Mouse (Mus musculus) liver, embryonic 16.5 days (tissue): Measurements from ENCODE around the gene Phkb. TPM values are rescaled to one million over a fixed set of nuclear protein-coding genes. Genes with fewer than 3 reads are reported as not detected.

Experiments
- ATAC-seq: fragments of 200-750 bp; cut with Nextera tagmentation; 2 replicates; pipeline ENCODE4 v1.8.0; 2017; ENCODE audit warnings: low read depth, mild to moderate bottlenecking, moderate number of reproducible peaks, moderate library complexity
- H3K27ac ChIP-seq: fragments of 300-500 bp; sonication (generic); 2 replicates; pipeline ENCODE4 v1.5.1; 2014; ENCODE audit warnings: mild to moderate bottlenecking, low read length
- H3K27me3 ChIP-seq: fragments of 300-500 bp; sonication (generic); 2 replicates; pipeline ENCODE4 v1.6.1; 2014; ENCODE audit warnings: low read depth, low read length, mixed read lengths; ENCODE audit not compliant: control insufficient read depth, insufficient read depth
- H3K36me3 ChIP-seq: fragments of 300-500 bp; sonication (generic); 2 replicates; pipeline ENCODE4 v1.6.1; 2014; ENCODE audit warnings: mild to moderate bottlenecking; ENCODE audit not compliant: control insufficient read depth, insufficient read depth
- H3K4me1 ChIP-seq: fragments of 300-500 bp; sonication (generic); 2 replicates; pipeline ENCODE4 v1.6.1; 2014; ENCODE audit warnings: low read depth, low read length, mixed read lengths; ENCODE audit not compliant: control insufficient read depth
- H3K4me2 ChIP-seq: fragments of 300-500 bp; sonication (generic); 2 replicates; pipeline ENCODE4 v1.6.1; 2014; ENCODE audit warnings: low read depth, low read length, mixed read lengths
- H3K4me3 ChIP-seq: fragments of 300-500 bp; sonication (generic); 2 replicates; pipeline ENCODE4 v1.5.1; 2014; ENCODE audit warnings: low read depth, mild to moderate bottlenecking, low read length
- H3K9ac ChIP-seq: fragments of 300-500 bp; sonication (generic); 2 replicates; pipeline ENCODE4 v1.6.1; 2014; ENCODE audit warnings: low read depth, low read length
- H3K9me3 ChIP-seq: fragments of 300-500 bp; sonication (generic); replicated peaks from 2 replicates; pipeline ENCODE4 v1.6.1; 2016; ENCODE audit warnings: low read length; ENCODE audit not compliant: control insufficient read depth
- WGBS: fragments of 180-500 bp; shearing (Covaris S2); extraction: QIAGEN DNeasy Blood & Tissue Kit; methylation state at CpG from one replicate; pipeline ENCODE4 v1.1.7; 2014; ENCODE audit not compliant: insufficient replicate concordance; 5-methylcytosine and 5-hydroxymethylcytosine counted together
- polyA plus RNA-seq: library from polyadenylated mRNA; unstranded; fragments of >200 nt; fragmentation: Nextera tagmentation; extraction: Ambion mirVana; gene quantifications from 2 replicates; pipeline ENCODE4 v1.2.1, GENCODE M21; 2015

Gene Phkb
- polyA plus RNA-seq, 1 experiment from 2014 or later, result 12.7 TPM

- 56% methylated on average over 1 of the region's 1 CpGs for WGBS
- Histone ChIP-seq H3K36me3 (no peaks in the 10 kb centered on the region), H3K4me1 (no peaks in the 10 kb centered on the region), H3K4me2 (no peak overlapping the region), H3K27ac (no peak overlapping the region), H3K27me3 (no peaks in the 10 kb centered on the region), H3K9ac (no peak overlapping the region), H3K9me3 (no peaks in the 10 kb centered on the region), H3K4me3 (no peak overlapping the region)
- no peak for ATAC-seq
Observed at GRCm38 (mm10) chr8:85992911-85993310, 152.2 kb downstream of the Phkb start.

- ATAC-seq, result no peak
- WGBS, result 62% methylated on average over 1 of the region's 1 CpGs
- no peaks in the 10 kb centered on the region for H3K9me3 ChIP-seq
- no peak overlapping the region for H3K4me2 ChIP-seq
- no peak overlapping the region for H3K9ac ChIP-seq
- H3K4me3 ChIP-seq, result no peak overlapping the region
- H3K36me3 ChIP-seq, result no peaks in the 10 kb centered on the region
- no peaks in the 10 kb centered on the region for H3K4me1 ChIP-seq
- H3K27ac ChIP-seq, result no peak overlapping the region
- H3K27me3 ChIP-seq, result no peaks in the 10 kb centered on the region
Observed at GRCm38 (mm10) chr8:85993661-85994060, 152.9 kb downstream of the Phkb start.

GRCm38 (mm10) chr8:85995971-85996370, 155.2 kb downstream of the Phkb start:
- Histone ChIP-seq H3K4me3 (no peak overlapping the region), H3K4me1 (no peaks in the 10 kb centered on the region), H3K27ac (no peak overlapping the region), H3K9me3 (no peaks in the 10 kb centered on the region), H3K9ac (no peak overlapping the region), H3K27me3 (no peaks in the 10 kb centered on the region), H3K4me2 (no peak overlapping the region), H3K36me3 (no peaks in the 10 kb centered on the region)
- ATAC-seq, result no peak
- WGBS, result 71% methylated on average over 1 of the region's 1 CpGs

GRCm38 (mm10) chr8:86006485-86006884, 165.7 kb downstream of the Phkb start:
- ATAC-seq, result no peak
- Histone ChIP-seq H3K36me3 (no peaks in the 10 kb centered on the region), H3K9ac (no peak overlapping the region), H3K9me3 (no peaks in the 10 kb centered on the region), H3K4me1 (no peaks in the 10 kb centered on the region), H3K27ac (no peak overlapping the region), H3K4me3 (no peak overlapping the region), H3K4me2 (no peak overlapping the region), H3K27me3 (no peaks in the 10 kb centered on the region)

GRCm38 (mm10) chr8:86016806-86017205, 176.0 kb downstream of the Phkb start:
- Histone ChIP-seq H3K27me3 (no peaks in the 10 kb centered on the region), H3K9me3 (no peaks in the 10 kb centered on the region), H3K36me3 (no peaks in the 10 kb centered on the region), H3K27ac (no peak overlapping the region), H3K4me3 (no peak overlapping the region), H3K4me1 (no peaks in the 10 kb centered on the region), H3K4me2 (no peak overlapping the region), H3K9ac (no peak overlapping the region)
- no peak for ATAC-seq
- 66% methylated on average over 2 of the region's 2 CpGs for WGBS

- no peaks in the 10 kb centered on the region for H3K36me3 ChIP-seq
- ATAC-seq, result no peak
- H3K4me2 ChIP-seq, result no peak overlapping the region
Observed at GRCm38 (mm10) chr8:86028646-86029312, 188.0 kb downstream of the Phkb start.

GRCm38 (mm10) chr8:86029451-86029850, 188.7 kb downstream of the Phkb start:
- Histone ChIP-seq H3K4me2 (no peak overlapping the region), H3K27me3 (no peaks in the 10 kb centered on the region), H3K9me3 (no peaks in the 10 kb centered on the region), H3K4me3 (no peak overlapping the region), H3K27ac (no peak overlapping the region), H3K9ac (no peak overlapping the region), H3K36me3 (no peaks in the 10 kb centered on the region), H3K4me1 (no peaks in the 10 kb centered on the region)
- no peak for ATAC-seq
- WGBS, result 76% methylated on average over 7 of the region's 7 CpGs

More at GRCm38 (mm10) chr8:86028646-86029312, 188.0 kb downstream of the Phkb start:
- Histone ChIP-seq H3K4me3 (no peak overlapping the region), H3K9me3 (no peaks in the 10 kb centered on the region), H3K27me3 (no peaks in the 10 kb centered on the region), H3K27ac (no peak overlapping the region), H3K4me1 (no peaks in the 10 kb centered on the region), H3K9ac (no peak overlapping the region)
- WGBS, result 47% methylated on average over 6 of the region's 6 CpGs

- no peak for ATAC-seq
- no peaks in the 10 kb centered on the region for H3K9me3 ChIP-seq
- WGBS, result 52% methylated on average over 6 of the region's 6 CpGs
- H3K4me1 ChIP-seq, result no peaks in the 10 kb centered on the region
- no peak overlapping the region for H3K4me2 ChIP-seq
- no peak overlapping the region for H3K9ac ChIP-seq
- no peaks in the 10 kb centered on the region for H3K27me3 ChIP-seq
- H3K27ac ChIP-seq, result no peak overlapping the region
- H3K4me3 ChIP-seq, result no peak overlapping the region
- no peaks in the 10 kb centered on the region for H3K36me3 ChIP-seq
Observed at GRCm38 (mm10) chr8:86034662-86035365, 194.1 kb downstream of the Phkb start.

GRCm38 (mm10) chr8:86035371-86035770, 194.6 kb downstream of the Phkb start:
- no peak overlapping the region for H3K9ac ChIP-seq
- no peaks in the 10 kb centered on the region for H3K4me1 ChIP-seq
- no peaks in the 10 kb centered on the region for H3K27me3 ChIP-seq
- H3K4me2 ChIP-seq, result no peak overlapping the region
- 69% methylated on average over 4 of the region's 4 CpGs for WGBS
- H3K27ac ChIP-seq, result no peak overlapping the region
- no peaks in the 10 kb centered on the region for H3K9me3 ChIP-seq
- H3K4me3 ChIP-seq, result no peak overlapping the region
- no peaks in the 10 kb centered on the region for H3K36me3 ChIP-seq
- ATAC-seq, result no peak
